Mouse (Mus musculus) intestine, embryonic 15.5 days (tissue): Measurements from ENCODE around the gene Scaf1. TPM values are rescaled to one million over a fixed set of nuclear protein-coding genes. Genes with fewer than 3 reads are reported as not detected.

ENCODE experiments used
- ATAC-seq: fragments of 200-750 bp; cut with Nextera tagmentation; 2 replicates; pipeline ENCODE4 v1.8.0; 2017; ENCODE audit warnings: moderate TSS enrichment, moderate library complexity
- H3K27ac ChIP-seq: fragments of 300-500 bp; sonication (generic); 2 replicates; pipeline ENCODE4 v1.5.1; 2015; ENCODE audit warnings: mild to moderate bottlenecking, inconsistent platforms
- H3K27me3 ChIP-seq: fragments of 300-500 bp; sonication (generic); replicated peaks from 2 replicates; pipeline ENCODE4 v1.6.1; 2015; ENCODE audit warnings: inconsistent platforms
- H3K36me3 ChIP-seq: fragments of 300-500 bp; sonication (generic); 2 replicates; pipeline ENCODE4 v1.6.1; 2015; ENCODE audit warnings: inconsistent platforms
- H3K4me1 ChIP-seq: fragments of 300-500 bp; sonication (generic); replicated peaks from 2 replicates; pipeline ENCODE4 v1.6.1; 2015; ENCODE audit warnings: inconsistent platforms
- H3K4me2 ChIP-seq: fragments of 300-500 bp; sonication (generic); replicated peaks from 2 replicates; pipeline ENCODE4 v1.6.1; 2015; ENCODE audit warnings: mild to moderate bottlenecking, inconsistent platforms
- H3K4me3 ChIP-seq: fragments of 300-500 bp; sonication (generic); replicated peaks from 2 replicates; pipeline ENCODE4 v1.5.1; 2015; ENCODE audit warnings: inconsistent platforms
- H3K9ac ChIP-seq: fragments of 300-500 bp; sonication (generic); 2 replicates; pipeline ENCODE4 v1.6.1; 2015; ENCODE audit warnings: inconsistent platforms
- H3K9me3 ChIP-seq: fragments of 300-500 bp; sonication (generic); 2 replicates; pipeline ENCODE4 v1.6.1; 2016; ENCODE audit warnings: inconsistent platforms
- WGBS: fragments of 180-500 bp; shearing (Covaris S2); methylation state at CpG from one replicate; pipeline ENCODE4 v1.1.7; 2015; 5-methylcytosine and 5-hydroxymethylcytosine counted together
- polyA plus RNA-seq: library from polyadenylated mRNA; unstranded; fragments of >200 nt; fragmentation: Nextera tagmentation; extraction: Ambion mirVana; gene quantifications from 2 replicates; pipeline ENCODE4 v1.2.1, GENCODE M21; 2015

Gene Scaf1
- polyA plus RNA-seq, 1 experiment from 2014 or later, result 32.0 TPM

DNA sequence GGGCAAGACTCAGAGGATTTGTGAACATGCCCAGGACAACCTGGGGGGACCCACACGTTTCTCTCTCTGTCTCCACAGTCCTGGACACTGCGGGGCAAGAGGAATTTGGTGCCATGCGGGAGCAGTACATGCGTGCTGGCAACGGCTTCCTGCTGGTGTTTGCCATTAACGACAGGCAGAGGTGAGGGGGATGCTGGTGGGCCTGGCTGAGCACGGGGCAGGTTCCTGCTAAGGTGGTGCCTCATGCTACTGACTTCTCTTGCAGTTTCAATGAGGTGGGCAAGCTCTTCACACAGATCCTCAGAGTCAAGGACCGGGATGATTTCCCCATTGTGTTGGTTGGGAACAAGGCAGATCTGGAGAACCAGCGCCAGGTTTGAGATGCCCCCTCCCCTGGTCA lies 4.1 kb upstream of the Scaf1 start:
- H3K4me1 ChIP-seq, result peaks cover 15% of the 10 kb centered on the region
- H3K9ac ChIP-seq, result no peak overlapping the region
- H3K27ac ChIP-seq, result no peak overlapping the region
- H3K27me3 ChIP-seq, result no peaks in the 10 kb centered on the region
- H3K4me3 ChIP-seq, result no peak overlapping the region
- WGBS, result 72% methylated on average over 9 of the region's 9 CpGs
- no peaks in the 10 kb centered on the region for H3K36me3 ChIP-seq
- ATAC-seq, result no peak
- H3K4me2 ChIP-seq, result no peak overlapping the region
- H3K9me3 ChIP-seq, result no peaks in the 10 kb centered on the region

DNA sequence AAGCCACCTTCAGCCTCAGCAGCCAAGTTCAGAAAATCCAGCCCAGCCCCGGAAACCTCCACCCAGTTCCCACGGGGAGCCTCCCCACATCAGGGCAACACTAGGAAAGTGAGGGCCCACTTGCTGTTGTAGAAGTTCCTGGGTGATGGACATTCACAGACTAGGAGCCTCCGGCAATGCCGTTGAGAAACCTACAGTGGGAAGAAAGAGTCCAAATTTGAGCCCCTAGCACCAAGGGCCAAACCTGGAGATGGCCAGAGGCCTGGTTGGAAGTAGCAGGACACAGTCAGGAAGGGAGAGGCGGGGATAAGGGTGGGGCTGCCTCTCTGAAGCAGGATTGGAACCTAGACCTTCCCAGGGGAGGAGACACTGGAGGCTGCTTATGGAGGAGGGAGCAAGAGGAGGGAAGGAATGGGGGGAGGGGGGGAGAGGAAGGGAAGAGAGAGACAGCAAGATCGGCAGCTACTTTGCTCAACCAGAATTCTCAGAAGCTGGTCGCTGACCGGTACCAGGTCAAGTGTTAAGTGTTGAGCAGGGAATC lies 2.9 kb upstream of the Scaf1 start:
- no peak for ATAC-seq
- H3K4me2 ChIP-seq, result peak overlapping the region; percentile 79
- peak overlapping the region; percentile 83 for H3K4me3 ChIP-seq
- H3K9ac ChIP-seq, result peak overlapping the region; percentile 33; the same call in 1 of the 2 replicates
- peak overlapping the region; percentile 99 for H3K27ac ChIP-seq
- H3K9me3 ChIP-seq, result no peaks in the 10 kb centered on the region
- no peaks in the 10 kb centered on the region for H3K27me3 ChIP-seq
- 28% methylated on average over 8 of the region's 8 CpGs for WGBS
- H3K4me1 ChIP-seq, result peaks cover 18% of the 10 kb centered on the region
- no peaks in the 10 kb centered on the region for H3K36me3 ChIP-seq

DNA sequence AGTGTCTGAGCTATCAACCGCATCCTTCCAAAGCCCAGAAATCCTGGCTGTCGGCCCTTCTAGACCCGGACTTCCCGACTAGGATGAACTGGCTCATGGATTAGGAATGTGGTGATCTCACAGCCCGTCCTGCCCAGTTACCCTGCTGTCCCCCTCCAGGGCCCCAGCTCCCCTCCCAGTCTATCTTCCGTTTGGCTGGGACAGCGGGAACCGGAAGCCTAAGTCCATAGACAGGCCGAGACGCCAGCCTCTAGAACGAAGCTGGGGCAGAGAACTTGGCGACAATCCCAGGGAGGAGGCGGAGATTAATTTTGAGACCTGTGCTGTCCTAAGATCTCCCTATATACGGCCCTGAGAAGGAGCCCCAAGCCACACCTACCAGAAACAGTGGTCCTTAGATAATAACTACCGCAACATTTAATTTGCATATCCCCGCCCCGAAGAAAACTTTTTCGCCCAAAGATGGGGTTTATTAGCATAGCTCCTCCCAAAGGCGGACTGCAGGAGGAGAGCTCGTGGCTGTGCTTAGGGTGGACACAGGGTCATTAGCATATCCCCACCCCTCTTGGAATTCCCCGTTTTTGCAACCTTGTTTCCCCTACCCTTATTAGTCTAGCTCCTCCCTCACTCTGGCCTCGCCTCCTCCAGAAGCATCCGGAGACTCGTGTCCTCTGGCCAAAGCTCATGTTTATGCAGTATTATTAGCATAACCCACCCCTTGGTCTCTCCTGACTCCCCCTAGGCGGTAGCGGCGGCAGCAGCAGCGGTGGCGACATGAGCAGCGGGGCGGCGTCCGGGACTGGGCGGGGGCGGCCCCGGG lies 1.3 kb upstream of the Scaf1 start, which contains the start of gene Rras:
Gene Rras (plus strand): TSS at position 720 of the 820 bp plus-strand sequence.
- Histone ChIP-seq H3K9ac (peak within 1 kb of the TSS; percentile 67), H3K27me3 (no peaks in the 10 kb centered on the region), H3K4me3 (peak within 1 kb of the TSS; percentile 83), H3K9me3 (no peaks in the 10 kb centered on the region), H3K4me2 (peak within 1 kb of the TSS; percentile 79), H3K27ac (peak within 1 kb of the TSS; percentile 99), H3K4me1 (peaks cover 23% of the 10 kb centered on the region), H3K36me3 (peaks cover 8% of the 10 kb centered on the region)
- ATAC-seq, result peak; percentile 93
- under 1% methylated on average over 36 of the region's 36 CpGs for WGBS

DNA sequence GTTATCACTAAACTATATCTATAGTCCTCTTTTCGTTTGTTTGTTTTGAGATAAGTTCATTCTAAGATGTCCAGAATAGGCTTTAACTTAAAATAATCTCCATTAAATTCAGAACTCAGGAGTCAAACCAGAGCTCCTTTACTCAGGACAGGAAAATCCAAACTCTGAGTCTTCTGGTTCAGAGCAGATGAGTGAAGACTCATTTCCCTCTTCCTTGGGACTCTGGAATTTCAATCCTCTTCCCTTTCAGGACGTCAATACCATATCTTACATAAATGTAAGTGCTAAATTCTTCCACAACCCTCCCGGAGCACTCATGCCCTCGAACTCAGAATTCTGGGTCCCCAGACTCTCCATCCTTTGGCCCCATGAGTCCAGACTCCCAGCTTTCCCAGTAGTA lies 598 bp upstream of the Scaf1 start:
- 3% methylated on average over 4 of the region's 4 CpGs for WGBS
- Histone ChIP-seq H3K9me3 (no peaks in the 10 kb centered on the region), H3K27me3 (no peaks in the 10 kb centered on the region), H3K9ac (peak overlapping the region; percentile 56), H3K36me3 (peaks cover 15% of the 10 kb centered on the region), H3K4me1 (peaks cover 23% of the 10 kb centered on the region), H3K4me2 (peak overlapping the region; percentile 79), H3K27ac (peak overlapping the region; percentile 99), H3K4me3 (peak overlapping the region; percentile 83)
- ATAC-seq, result no peak

DNA sequence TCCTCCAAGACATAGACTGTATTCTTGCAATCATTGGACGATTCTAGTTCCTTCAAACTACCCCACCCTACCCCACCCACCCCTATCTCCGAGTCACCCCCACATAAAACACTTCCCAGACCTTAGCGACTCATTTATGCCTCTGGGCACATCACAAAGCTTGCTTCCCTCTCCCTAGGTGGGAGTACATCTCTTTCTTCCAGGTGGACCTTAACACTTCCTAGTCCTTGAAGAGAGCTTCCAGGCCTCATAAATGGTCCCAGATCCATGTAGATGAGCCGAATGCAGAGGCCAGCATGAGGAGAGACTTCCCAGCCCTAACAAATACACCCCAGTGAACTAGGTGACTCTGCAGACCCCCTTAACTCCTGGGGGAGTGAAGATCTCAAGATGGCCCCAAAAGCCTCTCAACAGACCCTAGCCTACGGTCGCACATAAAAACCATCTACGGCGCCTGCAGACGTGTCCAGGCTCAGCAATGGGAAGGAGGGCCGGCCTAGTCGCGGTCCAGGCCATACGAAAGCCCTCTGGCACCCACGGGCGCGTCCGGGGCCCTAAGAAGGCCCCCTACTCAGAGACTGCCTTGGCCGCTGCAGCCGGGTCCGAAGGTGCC lies 713 bp downstream of the Scaf1 start:
- peaks cover 23% of the 10 kb centered on the region for H3K36me3 ChIP-seq
- H3K27ac ChIP-seq, result peak overlapping the region; percentile 91
- peak overlapping the region; percentile 95 for H3K9ac ChIP-seq
- H3K27me3 ChIP-seq, result no peaks in the 10 kb centered on the region
- peak overlapping the region; percentile 83 for H3K4me3 ChIP-seq
- H3K9me3 ChIP-seq, result no peaks in the 10 kb centered on the region
- ATAC-seq, result no peak
- whole genome bisulfite sequencing, result under 1% methylated on average over 20 of the region's 20 CpGs
- H3K4me2 ChIP-seq, result peak overlapping the region; percentile 68
- peaks cover 23% of the 10 kb centered on the region for H3K4me1 ChIP-seq

DNA sequence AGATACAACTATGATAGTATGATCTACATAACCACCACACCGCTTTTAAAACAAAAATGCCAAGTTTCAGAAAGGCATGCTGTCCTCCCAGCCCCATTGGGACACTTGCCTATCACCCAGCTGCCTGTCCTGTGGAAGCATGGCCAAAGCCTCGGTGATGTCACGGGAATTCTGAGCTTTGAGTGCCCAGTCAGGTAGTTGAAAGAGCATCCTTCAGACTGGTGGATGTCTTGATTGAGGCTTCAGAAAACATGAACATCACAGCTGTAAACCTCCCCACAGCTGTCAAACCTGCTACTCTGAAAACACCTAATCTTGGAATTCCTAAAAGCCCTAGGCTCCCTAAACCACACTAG lies 2.1 kb downstream of the Scaf1 start:
- Histone ChIP-seq H3K9ac (no peak overlapping the region), H3K27me3 (no peaks in the 10 kb centered on the region), H3K36me3 (peaks cover 34% of the 10 kb centered on the region), H3K4me3 (no peak overlapping the region), H3K27ac (no peak overlapping the region), H3K4me2 (peak overlapping the region; percentile 68; the same call in 1 of the 2 replicates), H3K4me1 (peaks cover 20% of the 10 kb centered on the region), H3K9me3 (no peaks in the 10 kb centered on the region)
- ATAC-seq, result no peak
- WGBS, result 96% methylated on average over 3 of the region's 3 CpGs

DNA sequence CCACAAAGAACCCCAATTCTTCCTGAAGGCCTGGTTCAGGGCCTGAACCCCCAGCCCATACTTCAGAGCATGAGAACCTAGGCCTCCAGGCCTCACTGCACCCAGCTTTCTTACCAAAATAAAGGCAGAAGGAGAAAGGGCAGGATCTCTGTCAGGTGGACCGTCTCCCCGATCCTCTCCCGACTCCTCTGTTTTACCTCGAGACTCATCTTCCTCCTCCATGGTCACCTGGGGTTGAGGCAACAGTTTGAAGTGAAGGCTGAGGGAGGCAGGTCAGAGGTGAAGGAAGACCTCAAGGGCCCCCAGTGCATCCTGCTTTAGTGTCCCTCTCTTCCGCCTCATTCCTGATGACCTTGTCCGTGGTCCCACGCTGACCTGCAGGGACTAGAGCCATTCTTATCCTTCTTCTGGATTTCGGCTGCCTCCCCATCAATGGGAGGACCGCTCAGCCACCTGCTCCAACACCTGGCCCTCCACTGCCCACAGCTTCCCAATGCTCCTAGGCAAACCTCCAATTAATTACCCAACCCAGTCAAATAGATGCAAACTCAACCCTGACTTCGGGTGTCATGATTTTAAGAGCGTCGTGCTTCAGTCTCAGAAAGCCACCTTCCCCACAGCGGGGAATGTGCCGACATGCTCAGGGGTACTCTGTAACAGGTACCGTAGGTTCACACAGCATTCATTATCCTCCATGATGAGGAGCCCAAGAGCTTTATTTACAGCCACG lies 2.6 kb downstream of the Scaf1 start:
- H3K4me3 ChIP-seq, result no peak overlapping the region
- ATAC-seq, result no peak
- H3K4me2 ChIP-seq, result no peak overlapping the region
- no peaks in the 10 kb centered on the region for H3K9me3 ChIP-seq
- H3K27ac ChIP-seq, result no peak overlapping the region
- peaks cover 16% of the 10 kb centered on the region; the same call in 1 of the 2 replicates for H3K4me1 ChIP-seq
- peaks cover 38% of the 10 kb centered on the region for H3K36me3 ChIP-seq
- no peak overlapping the region for H3K9ac ChIP-seq
- H3K27me3 ChIP-seq, result no peaks in the 10 kb centered on the region
- 93% methylated on average over 16 of the region's 16 CpGs for WGBS

DNA sequence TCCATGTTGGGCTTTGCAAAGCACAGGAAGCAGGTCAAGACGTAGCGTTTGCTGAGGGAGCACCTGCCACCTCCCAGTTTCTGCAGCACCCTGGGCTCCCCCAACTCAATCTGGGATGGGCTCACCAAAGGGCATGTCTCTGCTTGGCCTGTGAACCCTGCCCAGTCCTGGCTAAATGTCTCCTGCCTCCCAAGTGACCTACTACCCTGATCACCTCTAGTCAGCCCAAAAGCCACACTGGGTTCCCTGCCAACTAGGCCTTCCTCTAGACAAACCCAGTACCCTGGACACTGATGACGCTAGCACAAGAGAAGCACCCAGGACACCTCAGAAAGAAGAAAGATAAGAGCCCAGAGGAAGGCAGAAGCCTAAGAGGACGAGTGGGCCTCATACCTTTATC lies 3.3 kb downstream of the Scaf1 start:
- Histone ChIP-seq H3K4me3 (no peak overlapping the region), H3K4me2 (no peak overlapping the region), H3K9me3 (no peaks in the 10 kb centered on the region), H3K4me1 (peaks cover 10% of the 10 kb centered on the region; the same call in 1 of the 2 replicates), H3K27me3 (no peaks in the 10 kb centered on the region), H3K27ac (no peak overlapping the region), H3K36me3 (peaks cover 45% of the 10 kb centered on the region), H3K9ac (no peak overlapping the region)
- 83% methylated on average over 4 of the region's 4 CpGs for WGBS
- ATAC-seq, result no peak

DNA sequence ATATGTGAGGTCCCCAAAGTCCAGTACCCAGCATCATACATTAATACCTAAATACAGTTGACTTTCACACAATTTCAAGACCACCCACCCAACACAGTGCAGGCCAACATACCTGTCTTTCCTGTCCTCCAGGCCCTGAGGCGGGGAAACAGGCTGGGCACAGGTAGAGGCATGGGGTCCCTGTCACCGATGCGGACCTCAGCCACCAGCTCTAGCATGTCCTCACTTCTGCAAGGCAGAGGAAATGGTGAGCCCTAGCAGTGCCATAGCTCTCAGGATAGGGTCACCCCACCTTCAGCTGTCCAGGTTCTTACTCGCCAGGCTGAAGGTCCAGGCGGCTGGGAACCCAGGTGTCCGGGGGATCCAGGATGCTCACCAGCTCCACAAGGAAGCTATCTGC lies 4.2 kb downstream of the Scaf1 start:
- ATAC-seq, result no peak

DNA sequence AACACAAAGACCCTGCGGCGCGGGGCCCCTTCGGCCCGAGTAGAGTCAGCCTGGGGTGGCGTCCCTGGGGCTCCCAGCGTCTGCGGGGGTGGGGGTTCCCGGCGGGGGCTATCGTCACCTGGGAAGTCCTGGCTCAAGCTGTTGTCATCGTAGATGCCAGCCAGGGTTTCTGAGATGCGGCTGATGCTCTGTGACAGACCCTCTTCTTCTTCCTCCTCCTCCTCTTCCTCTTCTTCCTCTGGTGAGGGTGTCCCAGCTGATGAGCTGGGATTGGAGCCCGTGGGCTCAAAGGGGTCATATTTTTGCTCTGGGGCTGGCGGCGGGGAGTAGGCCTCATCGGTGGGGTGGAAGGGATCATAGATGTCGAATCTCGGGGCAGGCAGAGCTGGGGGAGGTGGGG lies 7.8 kb downstream of the Scaf1 start:
- no peak overlapping the region for H3K27ac ChIP-seq
- no peaks in the 10 kb centered on the region for H3K9me3 ChIP-seq
- H3K36me3 ChIP-seq, result peaks cover 83% of the 10 kb centered on the region
- no peak for ATAC-seq
- no peak overlapping the region for H3K4me3 ChIP-seq
- H3K9ac ChIP-seq, result no peak overlapping the region
- no peak overlapping the region for H3K4me2 ChIP-seq
- WGBS, result 95% methylated on average over 19 of the region's 19 CpGs
- no peaks in the 10 kb centered on the region for H3K4me1 ChIP-seq
- H3K27me3 ChIP-seq, result no peaks in the 10 kb centered on the region

More for the DNA sequence above, 4.2 kb downstream of the Scaf1 start:
- WGBS, result 98% methylated on average over 6 of the region's 6 CpGs
- Histone ChIP-seq H3K27me3 (no peaks in the 10 kb centered on the region), H3K36me3 (peaks cover 53% of the 10 kb centered on the region), H3K27ac (no peak overlapping the region), H3K4me1 (peaks cover 10% of the 10 kb centered on the region; the same call in 1 of the 2 replicates), H3K4me2 (no peak overlapping the region), H3K9ac (no peak overlapping the region), H3K9me3 (no peaks in the 10 kb centered on the region), H3K4me3 (no peak overlapping the region)

DNA sequence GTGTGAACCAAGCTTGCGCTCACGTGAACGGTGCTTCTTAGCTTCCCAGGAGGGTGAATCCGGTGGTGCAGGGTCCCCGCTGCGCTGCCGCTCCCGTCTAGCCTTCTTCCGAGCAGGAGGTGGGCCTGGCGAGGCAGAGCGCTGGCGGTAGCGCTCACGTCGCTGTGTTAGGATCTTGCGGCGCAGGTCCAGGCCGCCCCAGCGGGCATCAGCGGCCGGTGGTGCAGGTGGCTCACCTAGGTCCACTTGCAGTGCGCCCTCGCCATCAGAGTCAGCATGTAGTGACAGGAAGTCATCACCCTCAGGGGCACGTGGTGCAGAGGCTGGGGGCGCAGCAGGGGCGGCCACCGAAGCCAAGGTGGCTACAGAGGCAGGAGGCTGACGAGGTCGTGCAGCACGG lies 8.3 kb downstream of the Scaf1 start:
- Histone ChIP-seq H3K36me3 (peaks cover 85% of the 10 kb centered on the region), H3K4me1 (no peaks in the 10 kb centered on the region), H3K9ac (no peak overlapping the region), H3K9me3 (no peaks in the 10 kb centered on the region), H3K27me3 (no peaks in the 10 kb centered on the region), H3K4me3 (no peak overlapping the region), H3K4me2 (no peak overlapping the region), H3K27ac (no peak overlapping the region)
- peak; percentile 8; the same call in 1 of the 2 replicates for ATAC-seq
- 94% methylated on average over 30 of the region's 30 CpGs for WGBS

DNA sequence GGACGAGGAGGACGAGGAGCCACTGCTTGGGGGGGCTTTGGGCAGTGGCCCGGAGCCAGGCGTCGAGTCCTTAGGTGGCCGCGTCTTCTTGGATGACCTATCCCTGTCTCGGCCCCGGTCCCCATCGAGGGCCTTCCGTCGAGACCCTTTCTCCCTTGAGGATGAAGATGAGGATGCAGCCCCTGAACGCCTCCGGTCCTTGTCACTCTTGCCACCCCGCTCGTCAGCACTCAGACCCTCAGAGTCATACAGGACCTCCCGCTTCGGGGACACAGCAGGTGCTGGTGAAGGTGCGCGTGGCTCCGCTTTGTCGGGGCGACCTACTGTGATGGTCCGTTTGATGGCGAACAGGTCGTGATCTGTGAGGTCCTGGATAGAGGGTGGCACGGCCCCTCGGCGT lies 9.0 kb downstream of the Scaf1 start:
- no peaks in the 10 kb centered on the region for H3K27me3 ChIP-seq
- no peaks in the 10 kb centered on the region for H3K9me3 ChIP-seq
- no peaks in the 10 kb centered on the region for H3K4me1 ChIP-seq
- H3K4me2 ChIP-seq, result no peak overlapping the region
- H3K36me3 ChIP-seq, result peaks cover 86% of the 10 kb centered on the region
- ATAC-seq, result no peak
- H3K9ac ChIP-seq, result no peak overlapping the region
- no peak overlapping the region for H3K27ac ChIP-seq
- no peak overlapping the region for H3K4me3 ChIP-seq
- WGBS, result 96% methylated on average over 29 of the region's 29 CpGs
